Mouse (Mus musculus) ES-E14 (cell line): ENCODE measurements around the gene Dicer1.

Source experiments
- CHD2 ChIP-seq: IDR thresholded peaks from 2 replicates; pipeline ENCODE4 v1.6.1; 2014; ENCODE audit warnings: mild to moderate bottlenecking, low read depth, low read length, inconsistent platforms
- MAFK ChIP-seq: IDR thresholded peaks from 2 replicates; pipeline ENCODE4 v1.6.1; 2014; ENCODE audit warnings: mild to moderate bottlenecking, low read depth, low read length, inconsistent platforms; ENCODE audit not compliant: insufficient read depth
- ZC3H11A ChIP-seq: IDR thresholded peaks from 2 replicates; pipeline ENCODE4 v1.6.1; 2012; ENCODE audit warnings: low read depth, mild to moderate bottlenecking, inconsistent platforms, low read length, borderline replicate concordance
- ZNF384 ChIP-seq: IDR thresholded peaks from 2 replicates; pipeline ENCODE4 v1.6.1; 2012; ENCODE audit warnings: low read depth, low read length, inconsistent platforms

GRCm38 (mm10) chr12:104678462-104678861 lies 73.3 kb downstream of the Dicer1 start:
- TF ChIP-seq MAFK (no peak), CHD2 (no peak), ZC3H11A (no peak), ZNF384 (no peak)
